Mouse (Mus musculus): ENCODE results near the gene Gm9195. TPM values are rescaled to one million over a fixed set of nuclear protein-coding genes. Genes with fewer than 3 reads are reported as not detected.

Gene Gm9195
- polyA plus RNA-seq, 1 experiment, result under 0.01 TPM

DNA sequence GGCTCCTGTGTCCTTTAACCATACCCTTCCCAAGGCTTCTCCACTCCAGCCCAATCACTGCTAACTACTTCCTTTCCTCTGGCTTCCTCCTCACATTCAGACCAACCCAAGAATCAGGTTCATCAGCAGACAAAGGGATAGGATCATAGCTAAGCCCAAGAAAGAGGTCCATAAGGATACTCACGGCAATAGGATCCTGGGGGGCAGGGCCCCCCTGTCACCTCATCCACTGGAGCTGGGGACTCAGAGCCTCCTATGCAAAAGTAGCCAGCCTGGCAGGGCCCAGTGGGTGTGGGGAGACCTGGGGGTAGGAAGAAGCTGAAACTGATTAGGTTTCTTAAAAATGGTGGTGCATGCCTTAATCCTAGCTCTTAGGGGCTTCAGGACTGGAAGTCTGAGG is 17.1 kb downstream of the Gm9195 start:
- WGBS, result 57% methylated on average over 1 of the region's 1 CpGs
- Histone ChIP-seq H3K4me3 (ENCODE audit: insufficient read depth, low read depth, low read length) (no peak overlapping the region), H3K27me3 (replicated peaks; ENCODE audit: control insufficient read depth, insufficient read depth, low read length) (no peaks in the 10 kb centered on the region), H3K36me3 (ENCODE audit: control insufficient read depth, insufficient read depth, low read length) (no peaks in the 10 kb centered on the region), H3K4me1 (ENCODE audit: control insufficient read depth, insufficient read depth, low read length) (no peaks in the 10 kb centered on the region), H3K27ac (ENCODE audit: insufficient read depth, low read depth, low read length) (no peak overlapping the region)
- no peak for TF ChIP-seq CTCF (conservative IDR thresholded peaks at IDR 0.05; ENCODE audit: insufficient read depth, insufficient read length, low read depth, low read length)
- no peak for TF ChIP-seq POLR2A (IDR thresholded peaks at IDR 0.05; ENCODE audit: low read depth, low read length)
- no peak for DNase-seq

DNA sequence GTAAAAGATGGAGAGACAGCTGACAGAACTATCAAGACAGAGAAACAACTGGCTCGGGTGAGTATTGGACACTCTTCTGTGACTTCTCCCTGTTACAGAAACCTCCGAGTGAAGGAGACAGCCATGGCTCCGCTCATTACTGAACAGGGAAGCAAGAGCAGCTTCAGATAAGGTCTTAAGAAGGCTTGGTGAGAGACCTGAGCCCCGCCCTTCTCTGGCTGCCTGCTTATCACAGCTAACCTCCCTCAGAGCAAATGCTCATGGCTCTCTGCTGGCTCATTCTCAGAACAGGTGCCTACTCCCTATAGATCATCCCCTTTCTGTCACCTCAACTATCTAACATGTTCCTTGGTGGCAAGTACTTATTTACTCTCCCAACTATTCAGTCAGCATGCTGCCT is 23.2 kb downstream of the Gm9195 start:
- 69% methylated on average over 4 of the region's 4 CpGs for WGBS
- no peak for DNase-seq
- Histone ChIP-seq H3K4me3 (ENCODE audit: insufficient read depth, low read depth, low read length) (no peak overlapping the region), H3K4me1 (ENCODE audit: control insufficient read depth, insufficient read depth, low read length) (no peaks in the 10 kb centered on the region), H3K36me3 (ENCODE audit: control insufficient read depth, insufficient read depth, low read length) (no peaks in the 10 kb centered on the region), H3K27me3 (replicated peaks; ENCODE audit: control insufficient read depth, insufficient read depth, low read length) (no peaks in the 10 kb centered on the region), H3K27ac (ENCODE audit: insufficient read depth, low read depth, low read length) (no peak overlapping the region)
- TF ChIP-seq POLR2A (IDR thresholded peaks at IDR 0.05; ENCODE audit: low read depth, low read length) (no peak), CTCF (conservative IDR thresholded peaks at IDR 0.05; ENCODE audit: insufficient read depth, insufficient read length, low read depth, low read length) (no peak)

DNA sequence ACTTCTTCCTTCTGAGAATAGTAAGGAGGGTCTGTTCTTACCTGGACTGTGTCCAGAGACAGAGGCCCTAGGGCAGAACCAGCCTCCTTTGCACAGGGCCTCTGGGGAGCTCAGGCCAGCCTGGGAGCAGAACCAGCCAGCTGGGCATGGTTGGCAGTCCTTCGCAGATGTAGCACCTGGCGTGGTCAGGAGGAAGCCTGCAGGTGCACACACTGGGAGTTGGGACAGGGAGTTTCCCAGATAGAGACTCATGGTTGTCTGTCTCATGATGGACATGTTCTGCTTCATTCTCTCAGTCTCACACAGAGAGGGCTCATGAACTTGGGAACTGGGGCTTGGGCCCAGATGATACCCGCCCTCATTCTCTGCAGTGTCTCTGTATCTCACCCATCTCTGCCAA is 25.3 kb downstream of the Gm9195 start:
- WGBS, result 97% methylated on average over 3 of the region's 3 CpGs
- TF ChIP-seq CTCF (conservative IDR thresholded peaks at IDR 0.05; ENCODE audit: insufficient read depth, insufficient read length, low read depth, low read length) (no peak), POLR2A (IDR thresholded peaks at IDR 0.05; ENCODE audit: low read depth, low read length) (no peak)
- DNase-seq, result no peak
- no peaks in the 10 kb centered on the region for H3K36me3 ChIP-seq (ENCODE audit: control insufficient read depth, insufficient read depth, low read length)
- no peaks in the 10 kb centered on the region for H3K27me3 ChIP-seq (replicated peaks; ENCODE audit: control insufficient read depth, insufficient read depth, low read length)
- no peak overlapping the region for H3K4me3 ChIP-seq (ENCODE audit: insufficient read depth, low read depth, low read length)
- H3K4me1 ChIP-seq (ENCODE audit: control insufficient read depth, insufficient read depth, low read length), result no peaks in the 10 kb centered on the region
- H3K27ac ChIP-seq (ENCODE audit: insufficient read depth, low read depth, low read length), result no peak overlapping the region

DNA sequence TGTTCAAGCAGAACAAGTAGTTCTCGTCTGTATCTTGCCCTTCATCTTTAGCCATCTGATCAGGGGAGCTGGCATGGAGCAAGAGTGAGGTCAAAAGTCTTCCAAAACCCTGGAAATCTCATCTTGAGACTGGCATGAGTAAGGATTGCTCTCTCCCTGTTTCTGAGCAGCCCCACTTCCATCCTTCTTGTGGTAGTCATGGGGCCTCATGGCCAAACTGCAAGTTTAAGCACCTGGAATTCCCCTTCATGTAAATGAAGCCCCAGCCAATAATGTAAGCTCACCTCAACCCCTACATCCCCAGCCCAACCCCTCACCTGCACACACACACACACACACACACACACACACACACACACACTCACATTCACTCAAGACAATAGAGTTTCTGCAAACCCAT is 30.0 kb downstream of the Gm9195 start:
- Histone ChIP-seq H3K4me3 (ENCODE audit: insufficient read depth, low read depth, low read length) (no peak overlapping the region), H3K36me3 (ENCODE audit: control insufficient read depth, insufficient read depth, low read length) (no peaks in the 10 kb centered on the region), H3K27ac (ENCODE audit: insufficient read depth, low read depth, low read length) (no peak overlapping the region), H3K4me1 (ENCODE audit: control insufficient read depth, insufficient read depth, low read length) (no peaks in the 10 kb centered on the region), H3K27me3 (replicated peaks; ENCODE audit: control insufficient read depth, insufficient read depth, low read length) (no peaks in the 10 kb centered on the region)
- 56% methylated on average over 1 of the region's 1 CpGs for WGBS
- no peak for DNase-seq
- no peak for TF ChIP-seq CTCF (conservative IDR thresholded peaks at IDR 0.05; ENCODE audit: insufficient read depth, insufficient read length, low read depth, low read length)
- TF ChIP-seq POLR2A (IDR thresholded peaks at IDR 0.05; ENCODE audit: low read depth, low read length), result no peak

DNA sequence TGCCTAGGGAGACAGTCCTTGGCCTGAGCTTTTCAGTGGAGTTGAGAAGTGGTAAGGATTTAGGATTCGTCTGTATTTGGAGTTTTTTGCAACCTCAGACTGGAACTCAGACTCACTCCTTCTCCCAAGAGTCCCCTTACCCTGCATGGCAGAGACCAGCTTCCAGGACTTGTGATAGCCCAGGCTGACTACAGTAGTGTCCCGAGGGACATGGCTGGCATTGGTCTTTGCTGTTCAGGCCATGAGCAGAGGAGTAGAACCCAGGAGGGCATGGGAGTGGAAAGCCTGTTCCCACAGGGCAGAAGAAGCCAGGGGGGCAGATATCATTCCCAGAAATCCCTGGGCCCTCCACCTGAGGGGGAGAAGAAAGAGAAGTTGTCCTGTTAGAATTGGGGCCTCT is 31.3 kb downstream of the Gm9195 start:
- no peak overlapping the region for H3K4me3 ChIP-seq (ENCODE audit: insufficient read depth, low read depth, low read length)
- H3K27ac ChIP-seq (ENCODE audit: insufficient read depth, low read depth, low read length), result no peak overlapping the region
- H3K27me3 ChIP-seq (replicated peaks; ENCODE audit: control insufficient read depth, insufficient read depth, low read length), result no peaks in the 10 kb centered on the region
- H3K4me1 ChIP-seq (ENCODE audit: control insufficient read depth, insufficient read depth, low read length), result no peaks in the 10 kb centered on the region
- DNase-seq, result no peak
- H3K36me3 ChIP-seq (ENCODE audit: control insufficient read depth, insufficient read depth, low read length), result no peaks in the 10 kb centered on the region
- TF ChIP-seq CTCF (conservative IDR thresholded peaks at IDR 0.05; ENCODE audit: insufficient read depth, insufficient read length, low read depth, low read length) (no peak), POLR2A (IDR thresholded peaks at IDR 0.05; ENCODE audit: low read depth, low read length) (no peak)
- 81% methylated on average over 2 of the region's 2 CpGs for WGBS

DNA sequence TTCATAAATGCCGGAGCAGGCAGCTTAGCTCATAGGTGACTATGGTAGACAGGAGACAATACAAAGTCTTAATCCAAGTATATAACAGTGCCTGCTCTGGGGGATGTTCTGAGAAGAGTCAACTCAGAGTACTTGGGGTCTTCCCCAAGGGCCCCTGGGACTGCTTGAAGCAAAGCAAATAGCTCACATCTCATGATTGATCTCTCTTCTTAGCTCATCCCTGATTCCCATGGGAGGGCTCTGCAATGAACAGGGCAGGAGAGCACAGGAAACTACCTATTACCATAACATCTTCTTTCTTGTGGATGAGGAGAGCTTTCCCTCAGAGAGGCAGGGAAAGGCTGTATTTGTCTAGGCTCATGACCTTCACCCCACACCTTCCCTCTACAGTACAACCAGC is 32.7 kb downstream of the Gm9195 start:
- Histone ChIP-seq H3K4me3 (ENCODE audit: insufficient read depth, low read depth, low read length) (no peak overlapping the region), H3K4me1 (ENCODE audit: control insufficient read depth, insufficient read depth, low read length) (no peaks in the 10 kb centered on the region), H3K27ac (ENCODE audit: insufficient read depth, low read depth, low read length) (no peak overlapping the region), H3K27me3 (replicated peaks; ENCODE audit: control insufficient read depth, insufficient read depth, low read length) (no peaks in the 10 kb centered on the region), H3K36me3 (ENCODE audit: control insufficient read depth, insufficient read depth, low read length) (no peaks in the 10 kb centered on the region)
- no peak for TF ChIP-seq POLR2A (IDR thresholded peaks at IDR 0.05; ENCODE audit: low read depth, low read length)
- no peak for TF ChIP-seq CTCF (conservative IDR thresholded peaks at IDR 0.05; ENCODE audit: insufficient read depth, insufficient read length, low read depth, low read length)
- no peak for DNase-seq
- 96% methylated on average over 1 of the region's 1 CpGs for WGBS

DNA sequence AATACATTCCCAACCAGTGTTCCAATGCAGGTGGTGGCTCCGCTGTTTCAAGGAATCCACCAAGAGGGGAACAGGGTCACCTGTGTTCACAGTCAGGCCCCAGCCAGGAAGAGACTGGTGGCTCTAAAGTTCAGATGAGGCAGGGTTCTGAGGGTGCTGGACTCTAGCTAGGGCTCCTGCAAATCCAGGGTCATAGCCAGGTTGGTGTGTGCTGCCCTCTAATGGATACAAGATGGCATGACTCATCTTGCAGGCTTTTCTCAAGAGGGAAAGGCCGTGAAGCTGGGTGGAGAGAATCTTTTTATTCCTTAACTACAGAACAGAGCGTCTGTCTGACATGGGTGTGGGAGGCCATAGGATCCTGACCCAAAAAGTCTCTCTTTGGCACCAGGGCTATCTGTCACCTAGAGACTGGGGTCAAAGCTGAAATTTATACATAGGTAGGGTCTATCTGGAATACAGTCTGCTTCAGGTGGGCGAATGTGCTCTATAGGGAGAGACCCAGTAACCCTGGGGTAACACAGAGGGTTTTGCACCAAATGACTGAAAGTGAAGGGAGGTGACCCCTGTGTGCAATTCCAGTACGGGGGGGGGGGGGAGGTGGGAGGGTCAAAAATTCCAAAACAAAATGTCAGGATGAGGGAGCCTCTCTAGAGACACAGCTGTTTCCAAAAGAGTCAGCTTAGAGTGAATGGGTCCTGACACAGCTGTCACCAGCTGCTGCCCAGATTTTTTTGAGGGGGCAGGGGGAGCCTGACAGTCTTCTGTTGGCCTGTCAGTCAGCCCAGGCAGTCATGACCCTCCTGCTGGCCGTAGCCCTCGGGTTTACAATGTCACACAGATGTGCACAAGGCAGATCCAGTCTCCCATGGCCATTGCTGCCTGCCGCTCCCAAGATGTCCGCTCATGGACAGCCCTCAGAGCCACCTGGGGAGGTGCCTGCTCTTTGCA is 44.2 kb downstream of the Gm9195 start:
- peak; percentile 41 for DNase-seq
- Histone ChIP-seq H3K36me3 (ENCODE audit: control insufficient read depth, insufficient read depth, low read length) (no peaks in the 10 kb centered on the region), H3K27me3 (replicated peaks; ENCODE audit: control insufficient read depth, insufficient read depth, low read length) (no peaks in the 10 kb centered on the region), H3K4me1 (ENCODE audit: control insufficient read depth, insufficient read depth, low read length) (no peaks in the 10 kb centered on the region), H3K4me3 (ENCODE audit: insufficient read depth, low read depth, low read length) (no peak overlapping the region), H3K27ac (ENCODE audit: insufficient read depth, low read depth, low read length) (no peak overlapping the region)
- whole genome bisulfite sequencing, result 60% methylated on average over 9 of the region's 9 CpGs
- TF ChIP-seq POLR2A (IDR thresholded peaks at IDR 0.05; ENCODE audit: low read depth, low read length) (no peak), CTCF (conservative IDR thresholded peaks at IDR 0.05; ENCODE audit: insufficient read depth, insufficient read length, low read depth, low read length) (peak; percentile 71)

Measured in kidney, adult 2 months (tissue).